Mouse (Mus musculus) adrenal gland, adult 18-20 months (tissue): ENCODE data around the gene Nav1. TPM values are rescaled to one million over a fixed set of nuclear protein-coding genes. Genes with fewer than 3 reads are reported as not detected.
"Not testable (repeated sequence)": the region's sequence is repeated elsewhere in the genome, so short reads cannot be mapped to it uniquely, and the experiment has no call there.

Experiments used
- DNase-seq, 2 experiments: peaks; one replicate each; pipeline ENCODE4 v3.0.0; 2021 to 2022; ENCODE audit warnings: low spot score in 2 of 2
- total RNA-seq, 2 experiments: library from RNA; stranded (reverse); gene quantifications; 1 replicate in 1 of 2; 2 replicates in 1 of 2; pipeline ENCODE4 v1.2.3; 2021

Nav1 gene
- total RNA-seq, 2 experiments from 2014 or later: 11.2 to 15.3 TPM

DNA sequence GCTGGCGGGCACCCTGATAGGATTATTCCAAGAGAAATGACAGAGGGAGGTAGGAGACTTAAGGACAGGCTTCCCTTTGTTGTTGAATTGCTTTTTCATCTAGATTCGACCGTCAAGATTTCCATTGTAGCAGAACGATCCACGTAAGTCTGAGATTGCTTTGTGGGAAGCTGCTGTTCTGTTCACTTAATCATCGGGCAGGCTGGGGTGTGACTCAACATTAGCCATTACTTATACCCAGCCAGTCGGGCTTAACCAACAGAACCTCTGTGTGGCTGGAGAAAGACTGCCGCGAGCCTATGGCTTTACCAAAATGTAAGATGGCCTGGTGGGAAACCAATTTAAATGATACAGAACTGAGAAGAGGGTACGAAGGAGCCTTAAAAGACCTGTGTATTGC, 114.7 kb downstream of the Nav1 start:
- no peak for DNase-seq

- no peak for DNase-seq
Measured at GRCm38 (mm10) chr1:135490931-135491666, 116.0 kb downstream of the Nav1 start.

- no peak for DNase-seq
Measured at GRCm38 (mm10) chr1:135488879-135489278, 118.2 kb downstream of the Nav1 start.

GRCm38 (mm10) chr1:135485179-135485578, 121.9 kb downstream of the Nav1 start:
- no peak for DNase-seq

DNA sequence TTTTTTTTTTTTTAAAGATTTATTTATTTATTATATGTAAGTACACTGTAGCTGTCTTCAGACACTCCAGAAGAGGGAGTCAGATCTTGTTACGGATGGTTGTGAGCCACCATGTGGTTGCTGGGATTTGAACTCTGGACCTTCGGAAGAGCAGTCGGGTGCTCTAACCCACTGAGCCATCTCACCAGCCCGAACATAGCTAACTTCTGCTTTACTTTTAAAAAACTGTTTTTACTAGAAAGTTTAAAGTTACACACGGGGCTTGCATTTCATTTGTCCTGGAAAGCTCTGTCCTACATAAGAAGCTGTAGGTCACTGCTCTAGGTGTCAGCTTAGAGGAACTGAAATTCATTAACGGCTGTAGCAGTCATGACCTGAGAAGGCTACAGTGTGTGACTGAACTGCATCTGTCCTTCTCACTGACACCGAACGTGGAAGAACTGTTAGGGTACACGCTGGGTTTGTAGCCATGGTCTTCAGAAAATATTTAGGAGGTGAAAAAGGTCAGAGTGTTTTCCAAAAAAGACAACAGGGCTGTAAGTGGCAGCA, 122.5 kb downstream of the Nav1 start:
- DNase-seq: not testable (repeated sequence)

DNA sequence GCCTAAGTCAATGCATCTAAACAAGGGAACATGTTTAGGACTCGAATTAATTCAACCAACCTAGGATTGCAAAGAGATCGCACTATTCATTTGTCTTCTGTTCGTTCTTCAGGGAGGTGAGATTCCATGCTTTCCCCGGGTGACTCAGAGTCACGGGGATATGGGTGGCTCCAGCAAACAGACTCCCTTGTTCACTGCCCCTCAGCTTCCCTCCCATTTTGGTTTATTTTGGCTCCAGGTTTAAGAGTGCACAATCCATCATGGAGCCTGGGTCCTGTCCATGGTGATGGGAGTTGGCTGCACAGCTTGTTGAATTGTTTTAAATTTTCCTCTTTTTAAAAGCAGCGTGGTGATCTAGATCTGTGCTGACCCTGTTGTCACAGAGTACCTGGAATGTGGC, 123.1 kb downstream of the Nav1 start:
- DNase-seq: no peak

- no peak for DNase-seq
Measured at GRCm38 (mm10) chr1:135482666-135483065, 124.4 kb downstream of the Nav1 start.

DNA sequence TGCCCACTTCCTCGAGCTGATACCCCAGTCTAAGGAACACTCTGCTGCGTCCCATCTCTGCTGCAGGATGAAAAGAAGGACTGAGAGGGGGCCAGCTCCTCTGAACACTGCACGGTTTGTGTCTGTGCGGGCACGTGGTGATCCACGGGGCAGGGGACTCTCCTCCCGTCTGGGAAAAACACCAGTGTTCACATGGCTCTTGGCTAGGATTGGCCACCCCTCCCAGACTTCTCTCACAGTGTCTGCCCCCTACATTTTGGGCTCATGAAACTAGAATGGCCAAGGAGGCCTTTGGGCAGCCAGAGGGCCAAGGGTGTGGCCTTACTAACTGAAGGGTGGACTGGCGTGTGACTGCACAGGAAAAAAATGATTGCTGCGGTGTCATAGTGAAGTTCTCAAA, 125.4 kb downstream of the Nav1 start:
- DNase-seq: no peak

DNA sequence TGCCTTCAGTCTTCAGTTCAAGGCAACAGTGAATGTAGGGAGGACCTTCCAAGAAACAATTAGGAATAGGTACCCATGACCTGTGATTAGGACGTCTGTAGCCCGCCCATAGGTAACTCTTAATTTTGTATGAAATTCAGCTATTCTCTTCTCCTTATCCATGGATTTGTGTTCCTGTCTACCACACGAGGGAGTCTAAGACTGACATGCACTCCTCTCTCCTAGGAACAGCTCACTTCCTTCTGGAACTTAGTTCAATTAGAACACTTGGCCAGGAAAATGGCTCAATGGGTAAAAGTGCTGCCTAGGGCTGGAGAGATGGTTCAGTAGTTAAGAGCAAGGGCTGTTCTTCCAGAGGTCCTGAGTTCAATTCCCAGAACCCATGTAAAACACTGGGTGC, 126.3 kb downstream of the Nav1 start:
- no peak for DNase-seq

DNA sequence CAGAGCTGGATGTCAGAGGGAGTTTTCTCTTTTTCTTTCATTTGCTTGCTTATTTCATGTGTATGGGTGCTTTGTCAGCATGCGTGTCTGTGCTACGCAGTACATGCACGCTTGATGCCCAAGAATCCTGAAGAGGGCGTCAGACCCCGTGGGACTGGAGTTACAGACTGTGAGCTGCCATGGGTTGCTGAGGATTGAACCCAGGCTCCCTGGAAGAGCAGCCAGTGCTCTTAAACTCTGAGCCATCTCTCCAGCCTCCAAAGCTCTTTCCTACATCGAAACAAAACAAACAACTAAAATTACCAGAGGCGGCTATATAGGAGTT, 131.6 kb downstream of the Nav1 start:
- DNase-seq: no peak

GRCm38 (mm10) chr1:135474861-135475570, 132.1 kb downstream of the Nav1 start:
- DNase-seq: no peak

GRCm38 (mm10) chr1:135472536-135472935, 134.6 kb downstream of the Nav1 start:
- no peak for DNase-seq

- no peak for DNase-seq
Measured at GRCm38 (mm10) chr1:135471742-135472141, 135.4 kb downstream of the Nav1 start.

DNA sequence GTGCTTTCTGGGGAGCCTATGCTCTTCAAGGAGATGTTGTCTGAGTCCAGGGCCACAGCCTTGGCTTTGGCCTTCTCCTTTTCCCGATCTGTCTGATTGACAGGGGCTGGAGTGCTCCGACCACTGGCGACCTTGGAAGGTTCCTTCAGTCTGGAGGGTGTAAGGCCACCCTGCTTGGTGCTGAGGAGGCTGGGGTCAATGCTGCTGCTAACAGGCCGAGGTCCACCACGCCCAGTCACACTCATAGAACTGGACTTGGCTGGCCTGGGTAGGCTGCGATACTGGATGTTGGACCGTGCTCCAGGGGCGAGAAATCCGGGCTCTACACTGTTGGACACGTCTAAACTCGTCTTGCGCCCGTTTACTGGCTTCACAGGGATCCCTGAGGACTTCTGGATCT, 136.5 kb downstream of the Nav1 start:
- DNase-seq: no peak

GRCm38 (mm10) chr1:135467462-135467861, 139.6 kb downstream of the Nav1 start:
- no peak for DNase-seq

GRCm38 (mm10) chr1:135466935-135467334, 140.2 kb downstream of the Nav1 start:
- no peak for DNase-seq

DNA sequence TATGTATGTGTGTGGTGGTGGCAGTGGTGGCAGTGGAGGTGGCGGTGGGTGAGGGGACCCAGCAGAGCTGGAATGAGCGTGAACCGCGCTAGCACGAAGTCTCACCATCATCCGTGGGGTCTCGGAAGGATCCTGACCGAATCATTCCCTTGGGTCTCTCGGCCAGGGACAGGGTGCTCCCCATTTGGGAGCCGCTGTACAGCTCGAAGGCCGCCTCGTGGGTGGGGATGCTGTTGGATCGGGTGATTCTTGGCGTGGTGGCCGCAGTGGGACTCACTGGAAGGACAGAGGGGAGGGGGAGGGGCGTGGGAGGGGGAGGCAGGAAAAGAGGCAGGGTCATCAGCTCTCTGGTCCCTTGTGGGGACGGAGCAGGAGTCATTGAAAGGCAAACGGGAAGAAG, 141.4 kb downstream of the Nav1 start:
- DNase-seq: no peak

GRCm38 (mm10) chr1:135462736-135463135, 144.4 kb downstream of the Nav1 start:
- DNase-seq: no peak

- no peak for DNase-seq
Measured at GRCm38 (mm10) chr1:135462304-135462703, 144.8 kb downstream of the Nav1 start.

DNA sequence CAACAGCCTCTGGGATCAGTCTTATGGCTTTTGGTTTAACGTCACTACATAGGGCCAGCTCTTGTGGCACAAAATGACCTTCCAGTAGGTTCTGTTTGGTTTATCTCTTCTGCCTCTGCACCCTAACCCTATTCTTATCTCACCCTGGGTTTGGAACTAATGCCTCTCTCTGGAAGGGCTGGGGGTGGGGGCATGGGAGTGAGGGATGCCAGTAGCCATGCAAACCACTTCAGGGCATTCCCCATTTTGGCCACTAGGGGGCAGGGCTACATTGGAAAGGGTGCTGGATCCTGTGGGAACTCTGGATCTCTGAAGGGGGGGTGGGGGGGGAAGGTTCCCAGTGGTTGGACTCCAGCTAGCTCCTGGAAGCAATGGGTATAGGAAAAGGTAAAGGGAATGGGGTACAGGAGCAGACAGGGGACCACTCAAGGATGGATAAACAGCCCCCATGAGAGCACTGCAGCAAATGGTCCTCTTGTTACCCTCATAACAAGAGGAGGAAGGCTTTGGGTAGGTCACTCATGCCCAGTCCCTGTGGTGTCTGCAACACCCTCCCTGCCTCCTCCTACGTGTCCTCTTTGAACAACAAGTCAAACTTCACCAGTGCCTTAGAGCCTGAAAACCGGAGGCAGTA, 145.9 kb downstream of the Nav1 start:
- peak; percentile 73 to 78 for DNase-seq

- no peak for DNase-seq
Measured at GRCm38 (mm10) chr1:135460521-135460920, 146.6 kb downstream of the Nav1 start.

- no peak for DNase-seq
Measured at GRCm38 (mm10) chr1:135457860-135458259, 149.2 kb downstream of the Nav1 start.
